Mouse (Mus musculus) urinary bladder, adult 2 months (tissue): ENCODE measurements around the gene Irgm1. TPM values are rescaled to one million over a fixed set of nuclear protein-coding genes. Genes with fewer than 3 reads are reported as not detected.

ENCODE experiments used
- polyA plus RNA-seq: library from polyadenylated mRNA; depleted of rRNA; stranded (reverse); fragments of >200 nt; gene quantifications from 2 replicates; pipeline ENCODE4 v1.2.3, GENCODE M21; 2012; rRNA removed

Gene Irgm1
- polyA plus RNA-seq, 1 experiment: 30.5 TPM

Other genes with a start within 250 kb of the Irgm1 start
- 1,217 and 1,275 TPM in 2 replicates for gene Rack1, start 71.4 kb downstream of the Irgm1 start, polyA plus RNA-seq
- gene Trim41, start 54.3 kb downstream of the Irgm1 start, polyA plus RNA-seq: 34.8 and 37.5 TPM in 2 replicates
- gene Trim7, start 45.5 kb downstream of the Irgm1 start, polyA plus RNA-seq: 14.9 and 16.1 TPM in 2 replicates
- gene Gm12184, start 45.0 kb downstream of the Irgm1 start, polyA plus RNA-seq: 20.8 and 23.2 TPM in 2 replicates
- gene Gm5431, start 30.5 kb upstream of the Irgm1 start, polyA plus RNA-seq: 0.98 and 1.6 TPM in 2 replicates
- gene Psme2b, start 74.5 kb upstream of the Irgm1 start, polyA plus RNA-seq: 8.6 and 13.8 TPM in 2 replicates
- 0.34 and 0.74 TPM in 2 replicates for gene Olfr56, start 107.2 kb upstream of the Irgm1 start, polyA plus RNA-seq
- gene 9930111J21Rik1, start 107.7 kb upstream of the Irgm1 start, polyA plus RNA-seq: 1.9 and 3.4 TPM in 2 replicates
- gene Gm12185, start 120.5 kb upstream of the Irgm1 start, polyA plus RNA-seq: 0.58 and 1.5 TPM in 2 replicates
- gene Tgtp1, start 122.5 kb upstream of the Irgm1 start, polyA plus RNA-seq: 6.4 and 10.5 TPM in 2 replicates
- 5.9 and 7.8 TPM in 2 replicates for gene 9930111J21Rik2, start 179.6 kb upstream of the Irgm1 start, polyA plus RNA-seq
- gene Tgtp2, start 192.5 kb upstream of the Irgm1 start, polyA plus RNA-seq: 17.4 and 36.5 TPM in 2 replicates
- gene Ifi47, start 204.9 kb upstream of the Irgm1 start, polyA plus RNA-seq: 16.0 and 23.9 TPM in 2 replicates
- gene Olfr1396, start 243.2 kb upstream of the Irgm1 start, polyA plus RNA-seq: 0.06 and 0.14 TPM in 2 replicates